Mouse (Mus musculus) kidney, adult 2 months (tissue): Measurements from ENCODE around the gene Icam2.

Source experiments
- CTCF ChIP-seq: fragments of 200-500 bp; conservative IDR thresholded peaks from 2 replicates; pipeline ENCODE4 v1.5.1; 2011; ENCODE audit warnings: low read depth, mild to moderate bottlenecking, control low read depth, low read length, moderate library complexity, mixed read lengths; ENCODE audit not compliant: insufficient read depth, insufficient read length
- POLR2A ChIP-seq: fragments of 200-500 bp; IDR thresholded peaks from one replicate; pipeline ENCODE4 v1.6.1; 2011; ENCODE audit warnings: low read depth, low read length, control low read depth

GRCm38 (mm10) chr11:106366316-106366715 is 21.6 kb downstream of the Icam2 start:
- TF ChIP-seq CTCF (peak; percentile 90), POLR2A (no peak)
